ENCODE assay signal across 9 mouse cellular contexts in the genomic region with DNA sequence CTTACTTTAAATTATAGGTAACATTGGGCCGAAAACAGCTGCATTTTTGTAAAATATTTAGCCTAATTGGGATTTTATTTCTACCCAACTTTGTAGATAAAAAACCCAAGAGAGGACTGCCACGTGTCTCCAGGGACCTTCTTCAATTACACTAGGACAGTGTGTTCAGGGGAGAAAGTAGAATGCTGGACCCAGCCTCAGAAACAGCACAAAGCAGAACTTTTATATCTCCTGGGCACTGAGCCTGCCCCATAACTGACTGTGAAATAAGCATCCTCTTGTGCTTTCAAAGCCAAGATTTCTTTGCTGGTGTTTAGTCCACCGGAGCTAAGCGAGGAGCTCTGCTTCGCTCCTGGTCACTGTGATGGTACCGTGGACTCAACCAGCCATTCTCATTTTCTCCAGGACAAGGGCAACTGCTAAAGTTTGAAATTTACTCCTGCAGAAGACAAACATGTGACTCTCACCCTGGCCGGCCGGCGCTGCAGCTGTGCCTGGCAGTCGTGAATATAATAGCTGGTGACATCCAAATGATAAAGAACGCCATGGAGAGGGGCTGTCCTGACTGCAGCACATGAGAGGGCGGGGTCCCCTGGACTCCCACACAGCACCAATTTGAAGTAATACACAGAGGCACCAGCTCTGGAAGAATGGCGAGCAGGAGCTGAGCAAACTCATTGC.
DNase-seq lines count a peak whose midpoint lies in the region; ATAC-seq and TF ChIP-seq lines count a peak whose summit lies in the region.
"Had no signal": no experiment of that assay in that cellular context is flagged by ENCODE, and none has a peak within 500 bp of the region (broad histone marks: within the 10 kb centered on the region; RNA-seq: fewer than 3 reads in every experiment).

No protein-coding gene starts in this region.

- no peak for TF ChIP-seq CTCF in stomach, postnatal 0 days (IDR thresholded peaks at IDR 0.05; ENCODE audit: low read depth)

- no peaks in the 10 kb centered on the region for H3K9me3 ChIP-seq in intestine, embryonic 16.5 days (ENCODE audit: control insufficient read depth, low read length)
- no peaks in the 10 kb centered on the region for H3K9me3 ChIP-seq in intestine, embryonic 15.5 days
- H3K9me3 ChIP-seq in stomach, embryonic 14.5 days (ENCODE audit: control insufficient read depth, low read depth, low read length), result no peaks in the 10 kb centered on the region
- no peaks in the 10 kb centered on the region for H3K9me3 ChIP-seq in stomach, postnatal 0 days (ENCODE audit: control insufficient read depth, low read length)
- H3K9me3 ChIP-seq in hindbrain, embryonic 13.5 days, result no peaks in the 10 kb centered on the region

- H3K4me2 ChIP-seq in intestine, embryonic 16.5 days (ENCODE audit: low read depth, low read length), result no peak overlapping the region
- no peak overlapping the region for H3K4me2 ChIP-seq in intestine, embryonic 15.5 days (replicated peaks)
- no peak overlapping the region for H3K4me2 ChIP-seq in stomach, embryonic 14.5 days (replicated peaks; ENCODE audit: low read depth, low read length)
- no peak overlapping the region for H3K4me2 ChIP-seq in stomach, postnatal 0 days (replicated peaks; ENCODE audit: low read depth)
- no peak overlapping the region for H3K4me2 ChIP-seq in hindbrain, embryonic 13.5 days

- no peak overlapping the region for H3K4me3 ChIP-seq in intestine, embryonic 16.5 days (ENCODE audit: low read length)
- no peak overlapping the region for H3K4me3 ChIP-seq in intestine, embryonic 15.5 days (replicated peaks)
- no peak overlapping the region for H3K4me3 ChIP-seq in stomach, embryonic 14.5 days (ENCODE audit: low read depth, low read length)
- H3K4me3 ChIP-seq in stomach, postnatal 0 days (ENCODE audit: low read depth, low read length), result no peak overlapping the region
- no peak overlapping the region for H3K4me3 ChIP-seq in hindbrain, embryonic 13.5 days

- H3K9ac ChIP-seq in intestine, embryonic 16.5 days (ENCODE audit: low read depth, low read length), result no peak overlapping the region
- H3K9ac ChIP-seq in intestine, embryonic 15.5 days, result no peak overlapping the region
- no peak overlapping the region for H3K9ac ChIP-seq in stomach, embryonic 14.5 days (replicated peaks; ENCODE audit: low read depth, low read length)
- H3K9ac ChIP-seq in stomach, postnatal 0 days (ENCODE audit: low read length), result no peak overlapping the region
- H3K9ac ChIP-seq in hindbrain, embryonic 13.5 days, result no peak overlapping the region

- 0 out of 2 replicates have a peak, but pooled peaks have one; percentile 19 for ATAC-seq in intestine, embryonic 16.5 days
- ATAC-seq in intestine, embryonic 15.5 days, result no peak
- no peak for ATAC-seq in stomach, embryonic 14.5 days (ENCODE audit: insufficient number of reproducible peaks, insufficient read depth, low FRiP score, low read depth)
- ATAC-seq in stomach, postnatal 0 days (ENCODE audit: low FRiP score, low TSS enrichment), result no peak
- ATAC-seq in hindbrain, embryonic 13.5 days (ENCODE audit: low FRiP score), result no peak

- no peak overlapping the region for H3K27ac ChIP-seq in intestine, embryonic 16.5 days (ENCODE audit: low read length)
- no peak overlapping the region for H3K27ac ChIP-seq in intestine, embryonic 15.5 days
- 0 out of 2 replicates have a peak overlapping the region, but pooled peaks have one; percentile 10 for H3K27ac ChIP-seq in stomach, embryonic 14.5 days (ENCODE audit: low read length)
- H3K27ac ChIP-seq in stomach, postnatal 0 days (replicated peaks), result no peak overlapping the region
- 0 out of 2 replicates have a peak overlapping the region, but pooled peaks have one; percentile 1 for H3K27ac ChIP-seq in hindbrain, embryonic 13.5 days

- H3K4me1 ChIP-seq in intestine, embryonic 16.5 days (ENCODE audit: control insufficient read depth, insufficient read depth, low read length), result peaks cover 36% of the 10 kb centered on the region
- peaks cover 28% of the 10 kb centered on the region for H3K4me1 ChIP-seq in intestine, embryonic 15.5 days (replicated peaks)
- peaks cover 20% of the 10 kb centered on the region; the same call in 1 of the 2 replicates for H3K4me1 ChIP-seq in stomach, embryonic 14.5 days (ENCODE audit: control insufficient read depth, insufficient read depth, low read length)
- H3K4me1 ChIP-seq in stomach, postnatal 0 days (replicated peaks; ENCODE audit: control insufficient read depth, insufficient read depth), result peaks cover 4% of the 10 kb centered on the region
- peaks cover 32% of the 10 kb centered on the region for H3K4me1 ChIP-seq in hindbrain, embryonic 13.5 days (replicated peaks)

- no peaks in the 10 kb centered on the region for H3K27me3 ChIP-seq in intestine, embryonic 16.5 days (replicated peaks; ENCODE audit: control insufficient read depth, insufficient read depth, low read length)
- H3K27me3 ChIP-seq in intestine, embryonic 15.5 days (replicated peaks), result no peaks in the 10 kb centered on the region
- no peaks in the 10 kb centered on the region for H3K27me3 ChIP-seq in stomach, embryonic 14.5 days (ENCODE audit: control insufficient read depth, insufficient read depth, low read length)
- H3K27me3 ChIP-seq in stomach, postnatal 0 days (ENCODE audit: control insufficient read depth, insufficient read depth, low read length), result no peaks in the 10 kb centered on the region
- H3K27me3 ChIP-seq in hindbrain, embryonic 13.5 days, result no peaks in the 10 kb centered on the region

- DNase-seq in stomach, postnatal 0 days (ENCODE audit: low spot score), result no peak
- no peak for DNase-seq in right cerebral cortex, adult 18-20 months
- no peak for DNase-seq in layer of hippocampus, postnatal 14 days (ENCODE audit: low spot score in 2 of 2)
- DNase-seq: layer of hippocampus, adult 9-11 months; lung, adult 18-20 months had no signal

- no peaks in the 10 kb centered on the region for H3K36me3 ChIP-seq in intestine, embryonic 16.5 days (ENCODE audit: control insufficient read depth, insufficient read depth, low read length)
- H3K36me3 ChIP-seq in intestine, embryonic 15.5 days, result no peaks in the 10 kb centered on the region
- no peaks in the 10 kb centered on the region for H3K36me3 ChIP-seq in stomach, embryonic 14.5 days (ENCODE audit: control insufficient read depth, insufficient read depth, low read length)
- peaks cover 2% of the 10 kb centered on the region; the same call in 1 of the 2 replicates for H3K36me3 ChIP-seq in stomach, postnatal 0 days (ENCODE audit: control insufficient read depth, insufficient read depth, low read length)
- no peaks in the 10 kb centered on the region for H3K36me3 ChIP-seq in hindbrain, embryonic 13.5 days

- WGBS in intestine, embryonic 16.5 days, result 60% methylated on average over 13 of the region's 13 CpGs
- 56% methylated on average over 13 of the region's 13 CpGs for WGBS in intestine, embryonic 15.5 days
- WGBS in stomach, embryonic 14.5 days, result 58% methylated on average over 13 of the region's 13 CpGs
- WGBS in stomach, postnatal 0 days, result 47% methylated on average over 13 of the region's 13 CpGs
- WGBS in hindbrain, embryonic 13.5 days, result 62% methylated on average over 13 of the region's 13 CpGs

- no peak for TF ChIP-seq EP300 in stomach, postnatal 0 days (optimal IDR thresholded peaks at IDR 0.05)

Comparison
In these comparisons a context has a peak if more than half of its experiments do, and no peak if none do; other contexts are left out.
1. H3K27ac ChIP-seq: peak in stomach, embryonic 14.5 days (single experiment) and hindbrain, embryonic 13.5 days (single experiment); none in intestine, embryonic 16.5 days (single experiment), intestine, embryonic 15.5 days (single experiment) and stomach, postnatal 0 days (single experiment).